Mouse (Mus musculus): ENCODE results near the gene Capn7. TPM values are rescaled to one million over a fixed set of nuclear protein-coding genes. Genes with fewer than 3 reads are reported as not detected.

Capn7 gene
- polyA plus RNA-seq, 1 experiment, result 9.3 TPM

DNA sequence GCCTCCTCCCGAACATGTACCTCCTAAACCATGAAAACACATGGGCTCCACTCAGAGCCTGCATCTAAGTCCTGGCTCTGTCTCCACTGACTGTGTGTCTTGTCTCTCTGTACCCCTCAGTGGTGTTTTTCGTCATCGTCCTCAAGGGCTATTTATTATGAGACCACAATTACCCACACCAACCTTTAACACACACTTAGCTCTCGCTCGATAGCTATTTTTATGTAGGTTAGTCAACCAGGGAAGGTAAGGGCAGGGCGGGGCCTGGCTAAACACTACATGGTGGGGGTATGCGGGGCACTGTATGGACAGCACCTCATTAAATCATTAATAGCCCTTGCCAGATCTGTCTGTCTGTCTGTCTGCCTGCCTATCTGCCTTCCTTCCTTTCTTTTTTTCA is 84.1 kb downstream of the Capn7 start:
- no peak overlapping the region for H3K4me2 ChIP-seq (ENCODE audit: low read depth)
- H3K4me3 ChIP-seq, result no peak overlapping the region
- no peaks in the 10 kb centered on the region for H3K79me2 ChIP-seq (ENCODE audit: control insufficient read depth, insufficient read depth)
- TF ChIP-seq E2F4 (IDR thresholded peaks at IDR 0.05; ENCODE audit: insufficient read depth) (no peak), TCF3 (IDR thresholded peaks at IDR 0.05; ENCODE audit: insufficient read length, low read depth) (no peak), POLR2AphosphoS2 (IDR thresholded peaks at IDR 0.05; ENCODE audit: insufficient read length, low read depth) (no peak), REST (IDR thresholded peaks at IDR 0.05; ENCODE audit: insufficient read depth, insufficient read length) (no peak), USF1 (IDR thresholded peaks at IDR 0.05; ENCODE audit: low read depth) (no peak)
- no peaks in the 10 kb centered on the region for H3K36me3 ChIP-seq (ENCODE audit: control insufficient read depth, insufficient read depth)
- no peaks in the 10 kb centered on the region for H3K27me3 ChIP-seq (ENCODE audit: control insufficient read depth, insufficient read depth, insufficient read length)
- H3ac ChIP-seq (ENCODE audit: control insufficient read depth, insufficient read length), result no peak overlapping the region

DNA sequence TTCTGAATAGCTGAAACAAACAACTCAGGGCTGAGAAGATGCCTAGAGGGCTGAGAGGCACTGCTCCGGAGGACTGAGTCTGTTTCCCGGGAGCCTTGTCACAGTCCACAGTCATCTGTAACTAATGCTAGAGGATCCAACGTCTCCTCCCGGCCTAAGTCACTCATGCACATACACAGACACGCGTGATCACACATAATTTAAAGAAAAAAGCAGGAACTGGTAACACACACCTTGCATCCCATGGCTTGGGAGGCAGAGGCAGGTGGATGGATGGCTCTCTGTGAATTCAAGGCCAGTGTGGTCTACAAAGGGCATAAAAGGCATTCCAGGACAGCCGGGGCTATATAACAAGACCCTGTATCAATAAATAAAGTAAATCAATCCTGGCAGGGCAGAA is 84.5 kb downstream of the Capn7 start:
- Histone ChIP-seq H3K79me2 (ENCODE audit: control insufficient read depth, insufficient read depth) (no peaks in the 10 kb centered on the region), H3K36me3 (ENCODE audit: control insufficient read depth, insufficient read depth) (peaks cover under 1% of the 10 kb centered on the region), H3ac (ENCODE audit: control insufficient read depth, insufficient read length) (no peak overlapping the region), H3K27me3 (ENCODE audit: control insufficient read depth, insufficient read depth, insufficient read length) (no peaks in the 10 kb centered on the region), H3K4me3 (no peak overlapping the region), H3K4me2 (ENCODE audit: low read depth) (no peak overlapping the region)
- TF ChIP-seq MYOG (IDR thresholded peaks at IDR 0.05; ENCODE audit: control insufficient read depth in 1 of 3, insufficient read depth in 1 of 3, insufficient read length in 2 of 3, low read depth in 2 of 3) (no peak), REST (IDR thresholded peaks at IDR 0.05; ENCODE audit: insufficient read depth, insufficient read length) (no peak), USF1 (IDR thresholded peaks at IDR 0.05; ENCODE audit: low read depth) (no peak), TCF12 (IDR thresholded peaks at IDR 0.05; ENCODE audit: insufficient read depth, poor library complexity, severe bottlenecking) (no peak), CEBPB (IDR thresholded peaks at IDR 0.05; ENCODE audit: insufficient read depth, poor library complexity, severe bottlenecking) (no peak), MYOD1 (IDR thresholded peaks at IDR 0.05; ENCODE audit: control insufficient read depth in 1 of 3, insufficient read length in 2 of 3, low read depth in 2 of 3) (no peak), POLR2A (IDR thresholded peaks at IDR 0.05; ENCODE audit: insufficient read length, low read depth) (no peak), E2F4 (IDR thresholded peaks at IDR 0.05; ENCODE audit: insufficient read depth) (no peak), TCF3 (IDR thresholded peaks at IDR 0.05; ENCODE audit: insufficient read length, low read depth) (no peak), POLR2AphosphoS2 (IDR thresholded peaks at IDR 0.05; ENCODE audit: insufficient read length, low read depth) (no peak), MAX (IDR thresholded peaks at IDR 0.05; ENCODE audit: low read depth) (no peak), SRF (IDR thresholded peaks at IDR 0.05; ENCODE audit: control insufficient read depth, insufficient read length, low read depth) (no peak)

Other genes starting within 250 kb of the Capn7 start
- 91.4 TPM for gene Smim4, start 207.7 kb upstream of the Capn7 start, polyA plus RNA-seq (2012; fragmentation: generic; extraction: Trizol)
- 243 TPM for gene Nt5dc2, start 205.6 kb upstream of the Capn7 start, polyA plus RNA-seq (2012; fragmentation: generic; extraction: Trizol)
- gene Stab1, start 168.0 kb upstream of the Capn7 start, polyA plus RNA-seq (2012; fragmentation: generic; extraction: Trizol), result 0.46 TPM
- 7,028 TPM for gene Tnnc1, start 128.3 kb upstream of the Capn7 start, polyA plus RNA-seq (2012; fragmentation: generic; extraction: Trizol)
- 266 TPM for gene Nisch, start 119.7 kb upstream of the Capn7 start, polyA plus RNA-seq (2012; fragmentation: generic; extraction: Trizol)
- 1.8 TPM for gene Sema3g, start 118.8 kb upstream of the Capn7 start, polyA plus RNA-seq (2012; fragmentation: generic; extraction: Trizol)
- gene Phf7, start 85.3 kb upstream of the Capn7 start, polyA plus RNA-seq (2012; fragmentation: generic; extraction: Trizol), result 5.4 TPM
- gene Bap1, start 85.2 kb upstream of the Capn7 start, polyA plus RNA-seq (2012; fragmentation: generic; extraction: Trizol), result 42.6 TPM
- gene Dnah1, start 12.7 kb upstream of the Capn7 start, polyA plus RNA-seq (2012; fragmentation: generic; extraction: Trizol), result 0.02 TPM
- gene Sh3bp5, start 99.4 kb downstream of the Capn7 start, polyA plus RNA-seq (2012; fragmentation: generic; extraction: Trizol), result 29.5 TPM
- 18.4 TPM for gene Eaf1, start 157.8 kb downstream of the Capn7 start, polyA plus RNA-seq (2012; fragmentation: generic; extraction: Trizol)
- gene Mettl6, start 158.4 kb downstream of the Capn7 start, polyA plus RNA-seq (2012; fragmentation: generic; extraction: Trizol), result 15.1 TPM